Mouse (Mus musculus) spleen, postnatal 36 days (tissue): ENCODE data around the gene Ccdc159.

ENCODE experiments used
- DNase-seq, 2 experiments: peaks; one replicate each; pipeline ENCODE4 v3.0.0; 2022; ENCODE audit warnings: low spot score in 2 of 2, mixed read lengths in 1 of 2

Gene Ccdc159

GRCm38 (mm10) chr9:21961366-21961980 lies 34.2 kb downstream of the Ccdc159 start:
- no peak for DNase-seq

- no peak for DNase-seq
Measured at GRCm38 (mm10) chr9:21962010-21962409, 34.7 kb downstream of the Ccdc159 start.

GRCm38 (mm10) chr9:21962416-21963059 lies 35.3 kb downstream of the Ccdc159 start:
- DNase-seq = peak; percentile 79 to 89

GRCm38 (mm10) chr9:21963417-21963816 lies 36.1 kb downstream of the Ccdc159 start, which contains the start of gene Epor:
Gene Epor (minus strand): TSS chr9:21963506.
- peak; percentile 71 to 78 for DNase-seq

- no peak for DNase-seq
Measured at GRCm38 (mm10) chr9:21968883-21969282, 41.6 kb downstream of the Ccdc159 start.

GRCm38 (mm10) chr9:21969304-21969703 lies 42.0 kb downstream of the Ccdc159 start:
- no peak for DNase-seq

- DNase-seq = no peak
Measured at GRCm38 (mm10) chr9:21976626-21977175, 49.4 kb downstream of the Ccdc159 start.

- DNase-seq = no peak
Measured at GRCm38 (mm10) chr9:21977331-21977730, 50.1 kb downstream of the Ccdc159 start.

- DNase-seq = no peak
Measured at GRCm38 (mm10) chr9:21977972-21978371, 50.7 kb downstream of the Ccdc159 start.

- DNase-seq = no peak
Measured at GRCm38 (mm10) chr9:21978398-21979128, 51.3 kb downstream of the Ccdc159 start.

GRCm38 (mm10) chr9:21983911-21984310 lies 56.6 kb downstream of the Ccdc159 start:
- no peak for DNase-seq
